Mouse (Mus musculus): Measurements from ENCODE around the gene Gm20431. TPM values are rescaled to one million over a fixed set of nuclear protein-coding genes. Genes with fewer than 3 reads are reported as not detected.
A peak's percentile ranks its signal among the peaks of the same experiment; 100 is the strongest.

Gm20431 gene
- polyA plus RNA-seq, 1 experiment = not detected

GRCm38 (mm10) chr2:167569934-167570651, 91.2 kb downstream of the Gm20431 start:
- peaks cover 26% of the 10 kb centered on the region for H3K4me1 ChIP-seq
- TF ChIP-seq FLI1 (IDR thresholded peaks at IDR 0.05; ENCODE audit: low read length) (no peak), GATA1 (IDR thresholded peaks at IDR 0.05; ENCODE audit: borderline replicate concordance, low read length) (no peak)
- peaks cover 15% of the 10 kb centered on the region for H3K36me3 ChIP-seq (replicated peaks; ENCODE audit: low read length)
- peak overlapping the region; percentile 44 for H3K4me3 ChIP-seq (replicated peaks)
- H3K27me3 ChIP-seq (replicated peaks) = peaks cover 37% of the 10 kb centered on the region
- no peaks in the 10 kb centered on the region for H3K9me3 ChIP-seq

GRCm38 (mm10) chr2:167568112-167568511, 93.2 kb downstream of the Gm20431 start:
- peaks cover 24% of the 10 kb centered on the region for H3K4me1 ChIP-seq
- H3K36me3 ChIP-seq (replicated peaks; ENCODE audit: low read length) = no peaks in the 10 kb centered on the region
- H3K9me3 ChIP-seq = no peaks in the 10 kb centered on the region
- no peak overlapping the region for H3K4me3 ChIP-seq (replicated peaks)
- no peak for TF ChIP-seq FLI1 (IDR thresholded peaks at IDR 0.05; ENCODE audit: low read length)
- no peak for TF ChIP-seq GATA1 (IDR thresholded peaks at IDR 0.05; ENCODE audit: borderline replicate concordance, low read length)
- peaks cover 52% of the 10 kb centered on the region for H3K27me3 ChIP-seq (replicated peaks)

- Histone ChIP-seq H3K9me3 (no peaks in the 10 kb centered on the region), H3K4me3 (replicated peaks) (no peak overlapping the region), H3K27me3 (replicated peaks) (peaks cover 70% of the 10 kb centered on the region), H3K4me1 (peaks cover 23% of the 10 kb centered on the region), H3K36me3 (replicated peaks; ENCODE audit: low read length) (no peaks in the 10 kb centered on the region)
- TF ChIP-seq GATA1 (IDR thresholded peaks at IDR 0.05; ENCODE audit: borderline replicate concordance, low read length) (no peak), FLI1 (IDR thresholded peaks at IDR 0.05; ENCODE audit: low read length) (no peak)
Observed at GRCm38 (mm10) chr2:167565682-167566081, 95.6 kb downstream of the Gm20431 start.

GRCm38 (mm10) chr2:167565312-167565656, 96.0 kb downstream of the Gm20431 start:
- TF ChIP-seq FLI1 (IDR thresholded peaks at IDR 0.05; ENCODE audit: low read length) = no peak
- H3K4me1 ChIP-seq = peaks cover 19% of the 10 kb centered on the region
- H3K9me3 ChIP-seq = no peaks in the 10 kb centered on the region
- H3K27me3 ChIP-seq (replicated peaks) = peaks cover 71% of the 10 kb centered on the region
- no peak overlapping the region for H3K4me3 ChIP-seq (replicated peaks)
- no peaks in the 10 kb centered on the region for H3K36me3 ChIP-seq (replicated peaks; ENCODE audit: low read length)

DNA sequence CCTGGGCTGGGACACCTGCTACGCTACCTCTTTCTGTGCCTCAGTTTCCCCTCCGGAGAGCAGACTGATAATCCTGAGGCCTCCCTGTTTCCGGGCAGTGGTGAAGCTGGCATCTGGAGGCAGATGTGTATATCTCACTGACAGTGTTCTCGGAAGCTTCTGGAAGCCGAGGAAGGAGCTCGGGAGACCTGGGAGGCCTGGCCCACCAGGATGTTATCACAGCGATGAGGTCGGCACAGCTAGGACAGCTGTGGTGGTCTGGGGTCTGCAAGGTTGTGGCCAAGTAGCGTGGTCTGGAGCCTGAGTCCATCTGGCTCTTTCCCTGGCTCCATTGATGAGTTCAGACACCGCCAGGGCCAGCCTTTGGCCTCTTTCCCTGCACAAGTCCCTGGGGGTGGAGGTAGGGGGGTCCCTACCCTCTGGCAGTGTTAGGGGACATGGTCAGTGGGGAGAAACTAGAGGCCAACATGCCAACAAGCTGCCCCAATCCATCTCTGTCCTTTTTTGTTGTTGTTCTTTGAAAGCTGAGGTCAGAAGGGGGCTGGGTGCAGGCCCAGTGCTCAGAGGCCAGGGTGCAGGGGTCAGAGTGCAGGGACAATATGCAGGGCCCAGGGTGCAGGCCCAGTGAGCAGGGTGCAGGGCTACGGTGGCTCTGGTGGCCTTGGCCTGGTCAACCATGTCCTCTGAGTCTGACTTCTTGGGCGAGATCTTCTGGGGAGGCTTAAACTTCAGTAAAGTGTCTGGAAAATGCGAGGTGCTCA, 96.6 kb downstream of the Gm20431 start:
- no peaks in the 10 kb centered on the region for H3K36me3 ChIP-seq (replicated peaks; ENCODE audit: low read length)
- TF ChIP-seq GATA1 (IDR thresholded peaks at IDR 0.05; ENCODE audit: borderline replicate concordance, low read length) (no peak), FLI1 (IDR thresholded peaks at IDR 0.05; ENCODE audit: low read length) (no peak)
- H3K4me1 ChIP-seq = peaks cover 14% of the 10 kb centered on the region
- no peaks in the 10 kb centered on the region for H3K9me3 ChIP-seq
- H3K27me3 ChIP-seq (replicated peaks) = peaks cover 75% of the 10 kb centered on the region
- no peak overlapping the region for H3K4me3 ChIP-seq (replicated peaks)

GRCm38 (mm10) chr2:167563703-167564102, 97.6 kb downstream of the Gm20431 start:
- TF ChIP-seq FLI1 (IDR thresholded peaks at IDR 0.05; ENCODE audit: low read length) (no peak), GATA1 (IDR thresholded peaks at IDR 0.05; ENCODE audit: borderline replicate concordance, low read length) (no peak)
- Histone ChIP-seq H3K9me3 (no peaks in the 10 kb centered on the region), H3K36me3 (replicated peaks; ENCODE audit: low read length) (no peaks in the 10 kb centered on the region), H3K27me3 (replicated peaks) (peaks cover 82% of the 10 kb centered on the region), H3K4me3 (replicated peaks) (no peak overlapping the region), H3K4me1 (peaks cover 21% of the 10 kb centered on the region)

- Histone ChIP-seq H3K9me3 (no peaks in the 10 kb centered on the region), H3K27me3 (replicated peaks) (peaks cover 83% of the 10 kb centered on the region)
Observed at GRCm38 (mm10) chr2:167563035-167563434, 98.3 kb downstream of the Gm20431 start.

DNA sequence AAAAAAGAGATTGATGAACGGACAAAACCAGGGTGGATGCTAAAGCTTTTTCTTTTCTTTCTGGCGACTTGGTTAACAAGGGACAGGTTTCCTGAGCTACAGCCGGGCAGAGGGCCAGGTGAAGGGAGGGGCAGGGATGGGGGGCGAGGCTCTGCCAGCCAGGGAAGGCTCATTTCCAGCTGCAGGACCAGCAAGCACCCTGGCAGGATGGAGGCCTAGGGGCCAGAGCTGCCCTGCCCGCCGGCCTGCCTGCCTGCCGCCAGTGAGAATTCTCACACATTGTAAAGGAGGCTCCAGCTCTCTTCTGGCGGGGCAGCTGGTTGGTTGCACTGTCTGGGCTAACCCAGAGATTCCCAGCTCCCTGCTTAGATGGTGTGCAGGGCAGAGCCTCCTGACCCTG, 99.2 kb downstream of the Gm20431 start:
- Histone ChIP-seq H3K9me3 (peaks cover under 1% of the 10 kb centered on the region; the same call in 1 of the 2 replicates), H3K27me3 (replicated peaks) (peaks cover 83% of the 10 kb centered on the region), H3K4me1 (peaks cover 15% of the 10 kb centered on the region), H3K36me3 (replicated peaks; ENCODE audit: low read length) (no peaks in the 10 kb centered on the region), H3K4me3 (replicated peaks) (no peak overlapping the region)
- TF ChIP-seq FLI1 (IDR thresholded peaks at IDR 0.05; ENCODE audit: low read length) = no peak
- no peak for TF ChIP-seq GATA1 (IDR thresholded peaks at IDR 0.05; ENCODE audit: borderline replicate concordance, low read length)

More at GRCm38 (mm10) chr2:167563035-167563434, 98.3 kb downstream of the Gm20431 start:
- no peaks in the 10 kb centered on the region for H3K36me3 ChIP-seq (replicated peaks; ENCODE audit: low read length)
- peaks cover 16% of the 10 kb centered on the region for H3K4me1 ChIP-seq
- H3K4me3 ChIP-seq (replicated peaks) = no peak overlapping the region
- TF ChIP-seq FLI1 (IDR thresholded peaks at IDR 0.05; ENCODE audit: low read length) (no peak), GATA1 (IDR thresholded peaks at IDR 0.05; ENCODE audit: borderline replicate concordance, low read length) (no peak)

DNA sequence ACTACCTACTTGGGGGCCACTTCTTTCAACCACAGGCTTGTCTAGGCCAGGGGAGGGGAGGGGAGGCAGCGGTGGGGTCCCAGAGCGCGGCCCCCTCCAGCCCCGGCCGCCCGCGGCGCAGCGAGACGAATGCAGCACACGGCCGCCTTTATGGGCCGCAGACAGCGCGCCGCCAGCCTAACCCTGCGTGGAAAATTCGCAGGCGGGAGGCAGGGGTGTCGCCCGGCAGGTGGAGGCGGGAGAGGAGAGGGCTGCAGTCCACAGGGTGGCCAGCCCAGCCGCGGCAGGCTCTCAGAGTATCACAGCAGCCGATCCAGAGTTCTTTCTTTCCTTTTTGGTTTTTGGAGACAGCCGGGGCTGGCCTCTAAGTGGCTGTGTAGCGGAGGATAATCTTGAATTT, 101.9 kb downstream of the Gm20431 start:
- Histone ChIP-seq H3K9me3 (peaks cover 8% of the 10 kb centered on the region; the same call in 1 of the 2 replicates), H3K36me3 (replicated peaks; ENCODE audit: low read length) (no peaks in the 10 kb centered on the region), H3K27me3 (replicated peaks) (peaks cover 77% of the 10 kb centered on the region), H3K4me3 (replicated peaks) (no peak overlapping the region), H3K4me1 (peaks cover 10% of the 10 kb centered on the region)
- TF ChIP-seq GATA1 (IDR thresholded peaks at IDR 0.05; ENCODE audit: borderline replicate concordance, low read length) (no peak), FLI1 (IDR thresholded peaks at IDR 0.05; ENCODE audit: low read length) (no peak)

Other genes with a start within 250 kb of the Gm20431 start
- gene Slc9a8, start 239.8 kb downstream of the Gm20431 start, polyA plus RNA-seq (2012; ENCODE audit: insufficient read depth, low replicate concordance) = 3.4 and 4.4 TPM in 2 replicates
- gene Rnf114, start 168.9 kb downstream of the Gm20431 start, polyA plus RNA-seq (2012; ENCODE audit: insufficient read depth, low replicate concordance) = 4.0 and 26.3 TPM in 2 replicates
- gene Spata2, start 168.6 kb downstream of the Gm20431 start, polyA plus RNA-seq (2012; ENCODE audit: insufficient read depth, low replicate concordance) = 10.0 and 23.7 TPM in 2 replicates
- 1.4 and 5.0 TPM in 2 replicates for gene Snai1, start 123.3 kb downstream of the Gm20431 start, polyA plus RNA-seq (2012; ENCODE audit: insufficient read depth, low replicate concordance)
- gene Ube2v1, start 29.4 kb downstream of the Gm20431 start, polyA plus RNA-seq (2012; ENCODE audit: insufficient read depth, low replicate concordance) = 314 and 1,236 TPM in 2 replicates
- gene Cebpb, start 27.4 kb upstream of the Gm20431 start, polyA plus RNA-seq (2012; ENCODE audit: insufficient read depth, low replicate concordance) = 372 and 610 TPM in 2 replicates
- gene Tmem189, start 28.3 kb upstream of the Gm20431 start, polyA plus RNA-seq (2012; ENCODE audit: insufficient read depth, low replicate concordance) = 164 and 173 TPM in 2 replicates